Mouse (Mus musculus): ENCODE results near the gene Actn3. TPM values are rescaled to one million over a fixed set of nuclear protein-coding genes. Genes with fewer than 3 reads are reported as not detected.

Gene Actn3
- total and polyA plus RNA-seq, 2 experiments: 1.1 TPM; not detected in 1

- no peaks in the 10 kb centered on the region for H3K36me3 ChIP-seq (ENCODE audit: control insufficient read depth, insufficient read depth, low read length)
- peak overlapping the region; percentile 82 for H3K9ac ChIP-seq (ENCODE audit: low read depth, low read length)
- TF ChIP-seq POLR2A (IDR thresholded peaks at IDR 0.05; ENCODE audit: extremely low read depth, insufficient read depth, low read length): no peak
- TF ChIP-seq CTCF (IDR thresholded peaks at IDR 0.05; ENCODE audit: low read depth, low read length): no peak
- H3K27me3 ChIP-seq (ENCODE audit: control insufficient read depth, insufficient read depth, low read length): no peaks in the 10 kb centered on the region
- DNase-seq (ENCODE audit: extremely low read depth, low read depth, low spot score): no peak
- H3K4me1 ChIP-seq (ENCODE audit: control insufficient read depth, insufficient read depth, low read length): peaks cover 18% of the 10 kb centered on the region
- 4% methylated on average over 12 of the region's 12 CpGs for WGBS
- peak overlapping the region; percentile 82 for H3K27ac ChIP-seq (replicated peaks; ENCODE audit: insufficient read depth, low read depth, low read length)
- H3K4me3 ChIP-seq (ENCODE audit: insufficient read depth, low read depth, low read length): peak overlapping the region; percentile 77
- H3K79me2 ChIP-seq (ENCODE audit: control insufficient read depth, insufficient read depth, low read length): peaks cover 29% of the 10 kb centered on the region; the same call in 1 of the 2 replicates
Observed at GRCm38 (mm10) chr19:4811909-4812242, 65.8 kb downstream of the Actn3 start.

Other genes with a start within 250 kb of the Actn3 start
- 0.09 and 0.40 TPM in 2 replicates for gene Gm960, start 179.2 kb downstream of the Actn3 start, total RNA-seq (2014; rRNA removed)
- gene Gm960, start 179.2 kb downstream of the Actn3 start, polyA plus RNA-seq (2012; rRNA removed): 0.34 and 0.61 TPM in 2 replicates
- gene Sptbn2, start 166.7 kb downstream of the Actn3 start, total RNA-seq (2014; rRNA removed): 36.7 and 41.3 TPM in 2 replicates
- gene Sptbn2, start 166.7 kb downstream of the Actn3 start, polyA plus RNA-seq (2012; rRNA removed): 11.7 and 12.9 TPM in 2 replicates
- gene Rbm4b, start 121.4 kb downstream of the Actn3 start, total RNA-seq (2014; rRNA removed): 19.9 and 20.3 TPM in 2 replicates
- gene Rbm4b, start 121.4 kb downstream of the Actn3 start, polyA plus RNA-seq (2012; rRNA removed): 6.8 and 7.9 TPM in 2 replicates
- 58.4 and 67.7 TPM in 2 replicates for gene Rbm4, start 84.0 kb downstream of the Actn3 start, total RNA-seq (2014; rRNA removed)
- 25.7 and 32.8 TPM in 2 replicates for gene Rbm4, start 84.0 kb downstream of the Actn3 start, polyA plus RNA-seq (2012; rRNA removed)
- 4.8 and 9.9 TPM in 2 replicates for gene Gm21992, start 66.3 kb downstream of the Actn3 start, total RNA-seq (2014; rRNA removed)
- 22.3 and 23.6 TPM in 2 replicates for gene Gm21992, start 66.3 kb downstream of the Actn3 start, polyA plus RNA-seq (2012; rRNA removed)
- 9.0 and 12.6 TPM in 2 replicates for gene Rbm14, start 66.3 kb downstream of the Actn3 start, total RNA-seq (2014; rRNA removed)
- gene Rbm14, start 66.3 kb downstream of the Actn3 start, polyA plus RNA-seq (2012; rRNA removed): 18.4 and 26.1 TPM in 2 replicates
- gene Ccs, start 38.6 kb downstream of the Actn3 start, total RNA-seq (2014; rRNA removed): 146 and 174 TPM in 2 replicates
- gene Ccs, start 38.6 kb downstream of the Actn3 start, polyA plus RNA-seq (2012; rRNA removed): 245 and 254 TPM in 2 replicates
- not detected in 2 replicates for gene Ccdc87, start 38.5 kb downstream of the Actn3 start, total RNA-seq (2014; rRNA removed)
- gene Ccdc87, start 38.5 kb downstream of the Actn3 start, polyA plus RNA-seq (2012; rRNA removed): not detected in 2 replicates
- gene Ctsf, start 22.8 kb downstream of the Actn3 start, total RNA-seq (2014; rRNA removed): 44.1 and 55.0 TPM in 2 replicates
- 69.4 and 88.9 TPM in 2 replicates for gene Ctsf, start 22.8 kb downstream of the Actn3 start, polyA plus RNA-seq (2012; rRNA removed)
- 2.5 and 3.4 TPM in 2 replicates for gene Zdhhc24, start 759 bp upstream of the Actn3 start, total RNA-seq (2014; rRNA removed)
- 4.8 and 7.7 TPM in 2 replicates for gene Zdhhc24, start 759 bp upstream of the Actn3 start, polyA plus RNA-seq (2012; rRNA removed)
- 0.65 and 0.87 TPM in 2 replicates for gene Bbs1, start 28.7 kb upstream of the Actn3 start, total RNA-seq (2014; rRNA removed)
- 0.73 and 0.95 TPM in 2 replicates for gene Bbs1, start 28.7 kb upstream of the Actn3 start, polyA plus RNA-seq (2012; rRNA removed)
- gene Dpp3, start 50.4 kb upstream of the Actn3 start, total RNA-seq (2014; rRNA removed): 52.1 and 69.7 TPM in 2 replicates
- gene Dpp3, start 50.4 kb upstream of the Actn3 start, polyA plus RNA-seq (2012; rRNA removed): 121 and 122 TPM in 2 replicates
- gene Peli3, start 65.2 kb upstream of the Actn3 start, total RNA-seq (2014; rRNA removed): 1.0 and 3.4 TPM in 2 replicates
- gene Peli3, start 65.2 kb upstream of the Actn3 start, polyA plus RNA-seq (2012; rRNA removed): 1.4 and 2.6 TPM in 2 replicates
- gene Mrpl11, start 84.2 kb upstream of the Actn3 start, total RNA-seq (2014; rRNA removed): 40.0 and 46.4 TPM in 2 replicates
- 27.6 and 30.7 TPM in 2 replicates for gene Mrpl11, start 84.2 kb upstream of the Actn3 start, polyA plus RNA-seq (2012; rRNA removed)
- not detected in 2 replicates for gene Npas4, start 112.4 kb upstream of the Actn3 start, total RNA-seq (2014; rRNA removed)
- not detected in 2 replicates for gene Npas4, start 112.4 kb upstream of the Actn3 start, polyA plus RNA-seq (2012; rRNA removed)
- gene Slc29a2, start 146.0 kb upstream of the Actn3 start, total RNA-seq (2014; rRNA removed): 0.28 and 0.34 TPM in 2 replicates
- gene Slc29a2, start 146.0 kb upstream of the Actn3 start, polyA plus RNA-seq (2012; rRNA removed): 1.7 and 2.3 TPM in 2 replicates
- 11.8 and 13.2 TPM in 2 replicates for gene B4gat1, start 160.9 kb upstream of the Actn3 start, total RNA-seq (2014; rRNA removed)
- 20.1 and 20.4 TPM in 2 replicates for gene B4gat1, start 160.9 kb upstream of the Actn3 start, polyA plus RNA-seq (2012; rRNA removed)
- 2.1 and 3.7 TPM in 2 replicates for gene AC124502.3, start 161.0 kb upstream of the Actn3 start, total RNA-seq (2014; rRNA removed)
- 0.07 and 0.09 TPM in 2 replicates for gene AC124502.3, start 161.0 kb upstream of the Actn3 start, polyA plus RNA-seq (2012; rRNA removed)
- 13.2 and 13.8 TPM in 2 replicates for gene Brms1, start 163.4 kb upstream of the Actn3 start, total RNA-seq (2014; rRNA removed)
- 22.6 TPM in 2 replicates for gene Brms1, start 163.4 kb upstream of the Actn3 start, polyA plus RNA-seq (2012; rRNA removed)
- gene Rin1, start 172.6 kb upstream of the Actn3 start, total RNA-seq (2014; rRNA removed): 0.09 and 0.20 TPM in 2 replicates
- gene Rin1, start 172.6 kb upstream of the Actn3 start, polyA plus RNA-seq (2012; rRNA removed): 0.40 and 0.78 TPM in 2 replicates
- 0.18 and 0.54 TPM in 2 replicates for gene Cd248, start 190.2 kb upstream of the Actn3 start, total RNA-seq (2014; rRNA removed)
- gene Cd248, start 190.2 kb upstream of the Actn3 start, polyA plus RNA-seq (2012; rRNA removed): 0.57 and 0.98 TPM in 2 replicates
- under 0.01 TPM in 2 replicates for gene Tmem151a, start 207.6 kb upstream of the Actn3 start, total RNA-seq (2014; rRNA removed)
- 0.24 and 0.26 TPM in 2 replicates for gene Tmem151a, start 207.6 kb upstream of the Actn3 start, polyA plus RNA-seq (2012; rRNA removed)
- 79.3 and 85.7 TPM in 2 replicates for gene Yif1a, start 210.6 kb upstream of the Actn3 start, total RNA-seq (2014; rRNA removed)
- 188 and 215 TPM in 2 replicates for gene Yif1a, start 210.6 kb upstream of the Actn3 start, polyA plus RNA-seq (2012; rRNA removed)
- gene Cnih2, start 220.6 kb upstream of the Actn3 start, total RNA-seq (2014; rRNA removed): not detected in 2 replicates
- gene Cnih2, start 220.6 kb upstream of the Actn3 start, polyA plus RNA-seq (2012; rRNA removed): 0.12 and 0.19 TPM in 2 replicates
- gene Rab1b, start 229.2 kb upstream of the Actn3 start, total RNA-seq (2014; rRNA removed): 82.1 and 98.7 TPM in 2 replicates
- 165 and 169 TPM in 2 replicates for gene Rab1b, start 229.2 kb upstream of the Actn3 start, polyA plus RNA-seq (2012; rRNA removed)
- 2.4 and 4.6 TPM in 2 replicates for gene Klc2, start 240.7 kb upstream of the Actn3 start, total RNA-seq (2014; rRNA removed)
- gene Klc2, start 240.7 kb upstream of the Actn3 start, polyA plus RNA-seq (2012; rRNA removed): 8.7 and 12.3 TPM in 2 replicates